Comparison of ENCODE assay signal across 8 mouse cellular contexts in genomic region chr11:19019204-19020171, GRCm38 (mm10). TPM values are rescaled to one million over a fixed set of nuclear protein-coding genes. Genes with fewer than 3 reads are reported as not detected.
DNase-seq lines count a peak whose midpoint lies in the region; ATAC-seq and TF ChIP-seq lines count a peak whose summit lies in the region.

No protein-coding gene starts in this region.

- intact Hi-C loops in gastrocnemius, postnatal 14 days (cut with DNase I; ENCODE audit: low total_unique reads) = no loop called here

- peak overlapping the region; percentile 62 for H3K4me3 ChIP-seq in lung, embryonic 14.5 days (ENCODE audit: low read depth, low read length)

- peak overlapping the region; percentile 86 for H3K9ac ChIP-seq in lung, embryonic 14.5 days

- under 1% methylated on average over 67 of the region's 67 CpGs for WGBS in lung, embryonic 14.5 days

- no peaks in the 10 kb centered on the region for H3K27me3 ChIP-seq in lung, embryonic 14.5 days (ENCODE audit: insufficient read depth, low read length)

- ATAC-seq in lung, embryonic 14.5 days (ENCODE audit: insufficient read depth) = peak; percentile 15; the same call in 1 of the 2 replicates

- peak; percentile 41 for DNase-seq in thymus, postnatal 0 days (ENCODE audit: low spot score)
- DNase-seq in thymus, adult 18-20 months = no peak
- DNase-seq in cerebellum, adult 9-10 months = peak; percentile 69
- peak; percentile 59 for DNase-seq in gastrocnemius, postnatal 14 days
- peak; percentile 8 for DNase-seq in induced T-regulatory cell, adult 2 months (ENCODE audit: low read depth)
- peak; percentile 80 for DNase-seq in lung, embryonic 14.5 days
- DNase-seq in skeletal muscle tissue, adult 2 months (ENCODE audit: low read depth, low spot score) = peak; percentile 30
- DNase-seq in frontal cortex, postnatal 36 days (ENCODE audit: low spot score in 2 of 2) = no peak

- peak overlapping the region; percentile 62 for H3K4me2 ChIP-seq in lung, embryonic 14.5 days

- peaks cover 16% of the 10 kb centered on the region; the same call in 1 of the 2 replicates for H3K36me3 ChIP-seq in lung, embryonic 14.5 days (ENCODE audit: insufficient read depth)

- H3K27ac ChIP-seq in lung, embryonic 14.5 days (ENCODE audit: low read depth) = peak overlapping the region; percentile 100

- no peaks in the 10 kb centered on the region for H3K9me3 ChIP-seq in lung, embryonic 14.5 days (ENCODE audit: low read depth, low read length)

- TF ChIP-seq CTCF in lung, embryonic 14.5 days (IDR thresholded peaks at IDR 0.05; ENCODE audit: low read depth) = no peak

- peaks cover 18% of the 10 kb centered on the region for H3K4me1 ChIP-seq in lung, embryonic 14.5 days (ENCODE audit: insufficient read depth)

RNA-seq across cellular contexts. Expression of gene Meis1, which starts 0.7 kb away (rescaled TPM):
- polyA plus RNA-seq in thymus, postnatal 0 days (2015; fragmentation: Nextera tagmentation; extraction: Ambion mirVana) = 15.6 and 16.5 TPM in 2 replicates
- total RNA-seq in gastrocnemius, postnatal 14 days (2021) = 1 to 10 TPM; 4.1 to 4.5 TPM
- 122 and 132 TPM in 2 replicates for polyA plus RNA-seq in lung, embryonic 14.5 days (2014; fragmentation: Nextera tagmentation; extraction: Ambion mirVana)

Comparison
In these comparisons a context has a peak if more than half of its experiments do, and no peak if none do; other contexts are left out.
1. DNase-seq: peak in thymus, postnatal 0 days (single experiment), cerebellum, adult 9-10 months (single experiment), gastrocnemius, postnatal 14 days (single experiment), induced T-regulatory cell, adult 2 months (single experiment), lung, embryonic 14.5 days (single experiment) and skeletal muscle tissue, adult 2 months (single experiment); none in thymus, adult 18-20 months (0 of 2) and frontal cortex, postnatal 36 days (0 of 2).